Mouse (Mus musculus): ENCODE results near the gene Rapgef3. TPM values are rescaled to one million over a fixed set of nuclear protein-coding genes. Genes with fewer than 3 reads are reported as not detected.

Gene Rapgef3
- polyA plus RNA-seq, 1 experiment from 2014 or later, result 6.1 TPM

- no peak overlapping the region for H3K27ac ChIP-seq (ENCODE audit: low read length)
- H3K4me3 ChIP-seq (ENCODE audit: low read depth, low read length), result no peak overlapping the region
- no peak overlapping the region for H3K4me2 ChIP-seq (replicated peaks; ENCODE audit: low read depth, low read length)
- no peaks in the 10 kb centered on the region for H3K9me3 ChIP-seq (ENCODE audit: control insufficient read depth, low read depth, low read length)
- no peaks in the 10 kb centered on the region for H3K4me1 ChIP-seq (ENCODE audit: control insufficient read depth, insufficient read depth, low read length)
- ATAC-seq (ENCODE audit: insufficient number of reproducible peaks, insufficient read depth, low FRiP score, low read depth), result no peak
- no peaks in the 10 kb centered on the region for H3K27me3 ChIP-seq (ENCODE audit: control insufficient read depth, insufficient read depth, low read length)
- H3K9ac ChIP-seq (replicated peaks; ENCODE audit: low read depth, low read length), result no peak overlapping the region
- 68% methylated on average over 17 of the region's 17 CpGs for WGBS
- H3K36me3 ChIP-seq (ENCODE audit: control insufficient read depth, insufficient read depth, low read length), result peaks cover 61% of the 10 kb centered on the region
Measured at GRCm38 (mm10) chr15:97798134-97798533, 30.4 kb upstream of the Rapgef3 start.

- H3K36me3 ChIP-seq (ENCODE audit: control insufficient read depth, insufficient read depth, low read length), result peaks cover 58% of the 10 kb centered on the region
Measured at GRCm38 (mm10) chr15:97796674-97797310, 29.0 kb upstream of the Rapgef3 start.

GRCm38 (mm10) chr15:97795559-97796235 lies 27.9 kb upstream of the Rapgef3 start:
- peaks cover 49% of the 10 kb centered on the region for H3K36me3 ChIP-seq (ENCODE audit: control insufficient read depth, insufficient read depth, low read length)
- WGBS, result 93% methylated on average over 10 of the region's 10 CpGs
- H3K9ac ChIP-seq (replicated peaks; ENCODE audit: low read depth, low read length), result no peak overlapping the region
- no peak overlapping the region for H3K4me3 ChIP-seq (ENCODE audit: low read depth, low read length)
- no peaks in the 10 kb centered on the region for H3K9me3 ChIP-seq (ENCODE audit: control insufficient read depth, low read depth, low read length)
- ATAC-seq (ENCODE audit: insufficient number of reproducible peaks, insufficient read depth, low FRiP score, low read depth), result no peak
- no peaks in the 10 kb centered on the region for H3K4me1 ChIP-seq (ENCODE audit: control insufficient read depth, insufficient read depth, low read length)
- H3K4me2 ChIP-seq (replicated peaks; ENCODE audit: low read depth, low read length), result no peak overlapping the region
- H3K27ac ChIP-seq (ENCODE audit: low read length), result no peak overlapping the region
- H3K27me3 ChIP-seq (ENCODE audit: control insufficient read depth, insufficient read depth, low read length), result no peaks in the 10 kb centered on the region

More at GRCm38 (mm10) chr15:97796674-97797310, 29.0 kb upstream of the Rapgef3 start:
- 95% methylated on average over 17 of the region's 17 CpGs for WGBS
- no peak overlapping the region for H3K27ac ChIP-seq (ENCODE audit: low read length)
- H3K4me2 ChIP-seq (replicated peaks; ENCODE audit: low read depth, low read length), result no peak overlapping the region
- no peak overlapping the region for H3K9ac ChIP-seq (replicated peaks; ENCODE audit: low read depth, low read length)
- ATAC-seq (ENCODE audit: insufficient number of reproducible peaks, insufficient read depth, low FRiP score, low read depth), result no peak
- no peaks in the 10 kb centered on the region for H3K27me3 ChIP-seq (ENCODE audit: control insufficient read depth, insufficient read depth, low read length)
- H3K4me1 ChIP-seq (ENCODE audit: control insufficient read depth, insufficient read depth, low read length), result no peaks in the 10 kb centered on the region
- H3K4me3 ChIP-seq (ENCODE audit: low read depth, low read length), result no peak overlapping the region
- H3K9me3 ChIP-seq (ENCODE audit: control insufficient read depth, low read depth, low read length), result no peaks in the 10 kb centered on the region

- Histone ChIP-seq H3K9ac (replicated peaks; ENCODE audit: low read depth, low read length) (no peak overlapping the region), H3K4me3 (ENCODE audit: low read depth, low read length) (no peak overlapping the region), H3K4me1 (ENCODE audit: control insufficient read depth, insufficient read depth, low read length) (no peaks in the 10 kb centered on the region), H3K9me3 (ENCODE audit: control insufficient read depth, low read depth, low read length) (no peaks in the 10 kb centered on the region), H3K36me3 (ENCODE audit: control insufficient read depth, insufficient read depth, low read length) (peaks cover 40% of the 10 kb centered on the region), H3K4me2 (replicated peaks; ENCODE audit: low read depth, low read length) (no peak overlapping the region), H3K27ac (ENCODE audit: low read length) (no peak overlapping the region), H3K27me3 (ENCODE audit: control insufficient read depth, insufficient read depth, low read length) (no peaks in the 10 kb centered on the region)
- no peak for ATAC-seq (ENCODE audit: insufficient number of reproducible peaks, insufficient read depth, low FRiP score, low read depth)
- 74% methylated on average over 5 of the region's 5 CpGs for whole genome bisulfite sequencing
Measured at GRCm38 (mm10) chr15:97794268-97794667, 26.5 kb upstream of the Rapgef3 start.

GRCm38 (mm10) chr15:97793386-97794153 lies 25.8 kb upstream of the Rapgef3 start:
- Histone ChIP-seq H3K9me3 (ENCODE audit: control insufficient read depth, low read depth, low read length) (no peaks in the 10 kb centered on the region), H3K4me2 (replicated peaks; ENCODE audit: low read depth, low read length) (no peak overlapping the region), H3K27ac (ENCODE audit: low read length) (no peak overlapping the region), H3K36me3 (ENCODE audit: control insufficient read depth, insufficient read depth, low read length) (peaks cover 36% of the 10 kb centered on the region), H3K27me3 (ENCODE audit: control insufficient read depth, insufficient read depth, low read length) (no peaks in the 10 kb centered on the region), H3K9ac (replicated peaks; ENCODE audit: low read depth, low read length) (no peak overlapping the region), H3K4me3 (ENCODE audit: low read depth, low read length) (no peak overlapping the region), H3K4me1 (ENCODE audit: control insufficient read depth, insufficient read depth, low read length) (peaks cover 5% of the 10 kb centered on the region; the same call in 1 of the 2 replicates)
- ATAC-seq (ENCODE audit: insufficient number of reproducible peaks, insufficient read depth, low FRiP score, low read depth), result no peak
- 92% methylated on average over 18 of the region's 18 CpGs for WGBS

- Histone ChIP-seq H3K27ac (ENCODE audit: low read length) (no peak overlapping the region), H3K4me2 (replicated peaks; ENCODE audit: low read depth, low read length) (no peak overlapping the region), H3K9me3 (ENCODE audit: control insufficient read depth, low read depth, low read length) (no peaks in the 10 kb centered on the region), H3K27me3 (ENCODE audit: control insufficient read depth, insufficient read depth, low read length) (no peaks in the 10 kb centered on the region), H3K36me3 (ENCODE audit: control insufficient read depth, insufficient read depth, low read length) (peaks cover 16% of the 10 kb centered on the region; the same call in 1 of the 2 replicates), H3K4me3 (ENCODE audit: low read depth, low read length) (no peak overlapping the region), H3K4me1 (ENCODE audit: control insufficient read depth, insufficient read depth, low read length) (peaks cover 9% of the 10 kb centered on the region; the same call in 1 of the 2 replicates), H3K9ac (replicated peaks; ENCODE audit: low read depth, low read length) (no peak overlapping the region)
- no peak for ATAC-seq (ENCODE audit: insufficient number of reproducible peaks, insufficient read depth, low FRiP score, low read depth)
- 86% methylated on average over 11 of the region's 11 CpGs for WGBS
Measured at GRCm38 (mm10) chr15:97791126-97791700, 23.4 kb upstream of the Rapgef3 start.

- H3K4me1 ChIP-seq (ENCODE audit: control insufficient read depth, insufficient read depth, low read length), result peaks cover 9% of the 10 kb centered on the region; the same call in 1 of the 2 replicates
- no peak overlapping the region for H3K4me2 ChIP-seq (replicated peaks; ENCODE audit: low read depth, low read length)
- no peak overlapping the region for H3K27ac ChIP-seq (ENCODE audit: low read length)
- no peaks in the 10 kb centered on the region for H3K27me3 ChIP-seq (ENCODE audit: control insufficient read depth, insufficient read depth, low read length)
- WGBS, result 56% methylated on average over 20 of the region's 20 CpGs
- H3K36me3 ChIP-seq (ENCODE audit: control insufficient read depth, insufficient read depth, low read length), result 0 out of 2 replicates have a peak, but pooled peaks cover 8% of the 10 kb centered on the region
- H3K9me3 ChIP-seq (ENCODE audit: control insufficient read depth, low read depth, low read length), result no peaks in the 10 kb centered on the region
- ATAC-seq (ENCODE audit: insufficient number of reproducible peaks, insufficient read depth, low FRiP score, low read depth), result no peak
- H3K4me3 ChIP-seq (ENCODE audit: low read depth, low read length), result no peak overlapping the region
- H3K9ac ChIP-seq (replicated peaks; ENCODE audit: low read depth, low read length), result no peak overlapping the region
Measured at GRCm38 (mm10) chr15:97789761-97790505, 22.2 kb upstream of the Rapgef3 start.

All from stomach, embryonic 14.5 days (tissue).